Comparison of ENCODE assay signal across 8 mouse cellular contexts in genomic region chr15:100984154-100984893, GRCm38 (mm10).
DNase-seq lines count a peak whose midpoint lies in the region; ATAC-seq and TF ChIP-seq lines count a peak whose summit lies in the region.

No protein-coding gene starts in this region.

- H3K4me3 ChIP-seq in spleen, adult 2 months (ENCODE audit: extremely low read depth, insufficient read depth, insufficient read length): peak overlapping the region; percentile 50; the same call in 1 of the 2 replicates
- peak overlapping the region; percentile 44 for H3K4me3 ChIP-seq in liver, embryonic 12.5 days

- peaks cover 8% of the 10 kb centered on the region for H3K27me3 ChIP-seq in spleen, adult 2 months (ENCODE audit: control insufficient read depth, insufficient read depth, low read length)
- H3K27me3 ChIP-seq in liver, embryonic 12.5 days (replicated peaks): peaks cover 41% of the 10 kb centered on the region

- no peak overlapping the region for H3K27ac ChIP-seq in spleen, adult 2 months (ENCODE audit: insufficient read depth, low read length)
- H3K27ac ChIP-seq in liver, embryonic 12.5 days: no peak overlapping the region

- no peaks in the 10 kb centered on the region for H3K36me3 ChIP-seq in spleen, adult 2 months (ENCODE audit: control insufficient read depth, insufficient read depth, low read length)
- H3K36me3 ChIP-seq in liver, embryonic 12.5 days: no peaks in the 10 kb centered on the region

- no peak for TF ChIP-seq CTCF in spleen, adult 2 months (IDR thresholded peaks at IDR 0.05; ENCODE audit: extremely low read depth, insufficient read depth, insufficient read length, insufficient replicate concordance)

- no peak for DNase-seq in frontal cortex, postnatal 25 days (ENCODE audit: low spot score in 2 of 2)
- DNase-seq in spleen, adult 2 months (ENCODE audit: low read depth in 1 of 2, low spot score in 2 of 2): no peak
- DNase-seq in spleen, postnatal 10 days (ENCODE audit: low spot score in 2 of 2): no peak
- no peak for DNase-seq in urinary bladder, postnatal 4 days (ENCODE audit: low spot score in 2 of 2)
- no peak for DNase-seq in B cell, adult 2 months
- no peak for DNase-seq in cerebellum, postnatal 4 days (ENCODE audit: low spot score in 2 of 2)

- H3K9ac ChIP-seq in liver, embryonic 12.5 days: no peak overlapping the region

- 22% methylated on average over 12 of the region's 12 CpGs for WGBS in spleen, adult 2 months
- 13% methylated on average over 12 of the region's 12 CpGs for WGBS in liver, embryonic 12.5 days (ENCODE audit: insufficient replicate concordance)

- H3K4me2 ChIP-seq in liver, embryonic 12.5 days: peak overlapping the region; percentile 62

- no peaks in the 10 kb centered on the region for H3K9me3 ChIP-seq in liver, embryonic 12.5 days (replicated peaks)

- TF ChIP-seq POLR2A in spleen, adult 2 months (IDR thresholded peaks at IDR 0.05; ENCODE audit: low read depth, low read length): no peak

- peak; percentile 48; the same call in 1 of the 2 replicates for ATAC-seq in frontal cortex, adult (ENCODE audit: low TSS enrichment)
- ATAC-seq in liver, embryonic 12.5 days: no peak

- H3K4me1 ChIP-seq in spleen, adult 2 months (ENCODE audit: control insufficient read depth, insufficient read depth, insufficient read length): peaks cover 3% of the 10 kb centered on the region; the same call in 1 of the 2 replicates
- peaks cover 11% of the 10 kb centered on the region; the same call in 1 of the 2 replicates for H3K4me1 ChIP-seq in liver, embryonic 12.5 days
